ENCODE assay signal across 13 mouse cellular contexts in the genomic region with DNA sequence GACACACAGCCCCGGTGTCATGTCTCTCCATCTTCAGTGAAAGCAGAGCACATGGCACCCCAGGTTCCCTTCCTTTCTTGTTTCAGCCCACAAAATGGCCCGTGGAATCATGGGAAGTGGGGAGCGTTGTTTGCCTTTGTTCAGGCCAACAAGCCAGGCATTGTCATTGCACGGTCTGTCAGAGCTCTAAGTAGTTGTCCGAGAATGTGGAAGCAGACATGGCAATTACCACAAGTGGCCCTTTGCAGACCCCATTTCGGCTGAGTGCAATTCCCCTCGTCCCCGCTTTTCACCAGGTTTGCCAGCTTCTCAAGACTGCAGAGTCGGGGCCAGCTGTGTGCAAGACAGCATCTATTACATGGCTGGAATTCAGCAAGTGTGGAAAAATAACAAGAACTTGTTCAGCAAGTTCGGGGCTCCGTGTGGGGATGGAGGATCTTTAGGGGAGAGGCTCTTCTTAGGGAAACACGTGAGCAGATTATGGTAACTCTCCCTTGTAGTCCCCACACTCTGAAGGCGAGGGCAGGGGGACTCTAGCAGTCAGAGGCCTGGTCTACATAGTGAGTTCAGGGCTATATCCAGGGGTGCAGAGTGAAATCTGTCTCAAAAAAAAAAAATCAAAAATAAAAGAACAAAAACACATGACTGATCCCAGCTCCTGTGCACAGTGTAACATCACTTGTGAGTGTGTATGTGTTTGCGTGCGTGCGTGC. TPM values are rescaled to one million over a fixed set of nuclear protein-coding genes. Genes with fewer than 3 reads are reported as not detected.
A peak's percentile ranks its signal among the peaks of the same experiment; 100 is the strongest.
DNase-seq lines count a peak whose midpoint lies in the region; ATAC-seq and TF ChIP-seq lines count a peak whose summit lies in the region.
"Had no signal": no experiment of that assay in that cellular context is flagged by ENCODE, and none has a peak within 500 bp of the region (broad histone marks: within the 10 kb centered on the region; RNA-seq: fewer than 3 reads in every experiment).

No protein-coding gene starts in this region.

- no peak overlapping the region for H3K27ac ChIP-seq in midbrain, embryonic 11.5 days (ENCODE audit: low read depth, low read length)
- no peak overlapping the region for H3K27ac ChIP-seq in midbrain, embryonic 15.5 days
- H3K27ac ChIP-seq in forebrain, postnatal 0 days (ENCODE audit: low read depth, low read length): no peak overlapping the region
- H3K27ac ChIP-seq in neural tube, embryonic 15.5 days (replicated peaks): no peak overlapping the region
- H3K27ac ChIP-seq: hindbrain, embryonic 15.5 days; lung, embryonic 15.5 days had no signal

- no peak overlapping the region for H3K4me3 ChIP-seq in midbrain, embryonic 11.5 days (ENCODE audit: low read depth, low read length)
- H3K4me3 ChIP-seq in midbrain, embryonic 15.5 days: no peak overlapping the region
- H3K4me3 ChIP-seq in forebrain, postnatal 0 days (ENCODE audit: low read depth, low read length): no peak overlapping the region
- H3K4me3 ChIP-seq in neural tube, embryonic 15.5 days (replicated peaks): no peak overlapping the region
- H3K4me3 ChIP-seq: heart, embryonic 12.5 days; hindbrain, embryonic 15.5 days; lung, embryonic 15.5 days had no signal

- DNase-seq in midbrain, embryonic 11.5 days (ENCODE audit: low spot score, missing footprints): peak; percentile 91
- DNase-seq in embryo, embryonic 11 days: peak; percentile 64
- no peak for DNase-seq in forebrain, postnatal 0 days
- no peak for DNase-seq in testis, postnatal 10 days (ENCODE audit: low spot score)
- no peak for DNase-seq in thymus, postnatal 36 days
- no peak for DNase-seq in ovary, postnatal 36 days (ENCODE audit: low spot score)
- DNase-seq: gastrocnemius, postnatal 10 days; thymus, postnatal 4 days had no signal

- 46% methylated on average over 16 of the region's 16 CpGs for WGBS in midbrain, embryonic 11.5 days
- WGBS in midbrain, embryonic 15.5 days: 31% methylated on average over 16 of the region's 16 CpGs
- WGBS in forebrain, postnatal 0 days: 35% methylated on average over 16 of the region's 16 CpGs
- WGBS in neural tube, embryonic 15.5 days: 35% methylated on average over 16 of the region's 16 CpGs

- peaks cover 8% of the 10 kb centered on the region for H3K4me1 ChIP-seq in midbrain, embryonic 11.5 days (ENCODE audit: control insufficient read depth, insufficient read depth, low read length)
- peaks cover 5% of the 10 kb centered on the region; the same call in 1 of the 2 replicates for H3K4me1 ChIP-seq in midbrain, embryonic 15.5 days
- no peaks in the 10 kb centered on the region for H3K4me1 ChIP-seq in forebrain, postnatal 0 days (ENCODE audit: insufficient read depth)
- H3K4me1 ChIP-seq in neural tube, embryonic 15.5 days: peaks cover 4% of the 10 kb centered on the region; the same call in 1 of the 2 replicates

- no peaks in the 10 kb centered on the region for H3K9me3 ChIP-seq in midbrain, embryonic 11.5 days (ENCODE audit: control insufficient read depth, low read length)
- H3K9me3 ChIP-seq in midbrain, embryonic 15.5 days: no peaks in the 10 kb centered on the region
- no peaks in the 10 kb centered on the region for H3K9me3 ChIP-seq in forebrain, postnatal 0 days (ENCODE audit: low read length)
- no peaks in the 10 kb centered on the region for H3K9me3 ChIP-seq in neural tube, embryonic 15.5 days (replicated peaks)
- H3K9me3 ChIP-seq: hindbrain, embryonic 15.5 days; lung, embryonic 15.5 days had no signal

- TF ChIP-seq CTCF in forebrain, postnatal 0 days (IDR thresholded peaks at IDR 0.05; ENCODE audit: low read depth): no peak

- H3K4me2 ChIP-seq in midbrain, embryonic 11.5 days: 0 out of 2 replicates have a peak overlapping the region, but pooled peaks have one; percentile 4
- H3K4me2 ChIP-seq in midbrain, embryonic 15.5 days: no peak overlapping the region
- H3K4me2 ChIP-seq in forebrain, postnatal 0 days (ENCODE audit: low read depth): no peak overlapping the region
- H3K4me2 ChIP-seq in neural tube, embryonic 15.5 days: 0 out of 2 replicates have a peak overlapping the region, but pooled peaks have one; percentile 13
- H3K4me2 ChIP-seq: heart, embryonic 12.5 days; hindbrain, embryonic 15.5 days; lung, embryonic 15.5 days had no signal

- peak; percentile 57 for ATAC-seq in midbrain, embryonic 11.5 days (ENCODE audit: low FRiP score)
- ATAC-seq in midbrain, embryonic 15.5 days (replicated peaks): no peak
- peak; percentile 6; the same call in 1 of the 2 replicates for ATAC-seq in forebrain, postnatal 0 days
- no peak for ATAC-seq in neural tube, embryonic 15.5 days (ENCODE audit: low FRiP score)

- no peaks in the 10 kb centered on the region for H3K27me3 ChIP-seq in midbrain, embryonic 11.5 days (ENCODE audit: control insufficient read depth, insufficient read depth, low read length)
- no peaks in the 10 kb centered on the region for H3K27me3 ChIP-seq in midbrain, embryonic 15.5 days (replicated peaks)
- H3K27me3 ChIP-seq in forebrain, postnatal 0 days (ENCODE audit: insufficient read depth, low read length): no peaks in the 10 kb centered on the region
- no peaks in the 10 kb centered on the region for H3K27me3 ChIP-seq in neural tube, embryonic 15.5 days (replicated peaks)
- H3K27me3 ChIP-seq: heart, embryonic 12.5 days; hindbrain, embryonic 15.5 days; lung, embryonic 15.5 days had no signal

- no peak overlapping the region for H3K9ac ChIP-seq in midbrain, embryonic 11.5 days (ENCODE audit: low read length)
- no peak overlapping the region for H3K9ac ChIP-seq in midbrain, embryonic 15.5 days
- no peak overlapping the region for H3K9ac ChIP-seq in forebrain, postnatal 0 days
- no peak overlapping the region for H3K9ac ChIP-seq in neural tube, embryonic 15.5 days (replicated peaks)
- H3K9ac ChIP-seq: heart, embryonic 12.5 days; hindbrain, embryonic 15.5 days; lung, embryonic 15.5 days had no signal

- H3K36me3 ChIP-seq in midbrain, embryonic 11.5 days (ENCODE audit: control insufficient read depth, insufficient read depth, low read length): no peaks in the 10 kb centered on the region
- H3K36me3 ChIP-seq in midbrain, embryonic 15.5 days (replicated peaks): no peaks in the 10 kb centered on the region
- no peaks in the 10 kb centered on the region for H3K36me3 ChIP-seq in forebrain, postnatal 0 days (ENCODE audit: insufficient read depth)
- no peaks in the 10 kb centered on the region for H3K36me3 ChIP-seq in neural tube, embryonic 15.5 days
- H3K36me3 ChIP-seq: heart, embryonic 12.5 days; hindbrain, embryonic 15.5 days; lung, embryonic 15.5 days had no signal

RNA-seq across cellular contexts. Expression of a gene that starts 15.8 kb away (rescaled TPM):
- polyA plus RNA-seq in midbrain, embryonic 11.5 days (2014; fragmentation: Nextera tagmentation; extraction: Ambion mirVana): 30.7 and 33.7 TPM in 2 replicates
- polyA plus RNA-seq in midbrain, embryonic 15.5 days (2015; fragmentation: Nextera tagmentation; extraction: Ambion mirVana): 46.5 and 55.2 TPM in 2 replicates
- 201 and 241 TPM in 2 replicates for total RNA-seq in forebrain, postnatal 0 days (2014; rRNA removed)
- polyA plus RNA-seq in forebrain, postnatal 0 days (2015; fragmentation: Nextera tagmentation; extraction: Ambion mirVana): 11.9 and 21.3 TPM in 2 replicates
- 31.1 and 35.7 TPM in 2 replicates for polyA plus RNA-seq in neural tube, embryonic 15.5 days (2015; fragmentation: Nextera tagmentation; extraction: Ambion mirVana)

Comparison
In these comparisons a context has a peak if more than half of its experiments do, and no peak if none do; other contexts are left out.
1. ATAC-seq: peak in midbrain, embryonic 11.5 days (single experiment) and forebrain, postnatal 0 days (single experiment); none in midbrain, embryonic 15.5 days (single experiment) and neural tube, embryonic 15.5 days (single experiment).
2. H3K4me2 ChIP-seq: peak in midbrain, embryonic 11.5 days (single experiment) and neural tube, embryonic 15.5 days (single experiment); none in midbrain, embryonic 15.5 days (single experiment) and forebrain, postnatal 0 days (single experiment).
3. DNase-seq: peak in midbrain, embryonic 11.5 days (single experiment) and embryo, embryonic 11 days (single experiment); none in forebrain, postnatal 0 days (single experiment), testis, postnatal 10 days (single experiment), thymus, postnatal 36 days (0 of 2) and ovary, postnatal 36 days (single experiment).